In the genomic region with DNA sequence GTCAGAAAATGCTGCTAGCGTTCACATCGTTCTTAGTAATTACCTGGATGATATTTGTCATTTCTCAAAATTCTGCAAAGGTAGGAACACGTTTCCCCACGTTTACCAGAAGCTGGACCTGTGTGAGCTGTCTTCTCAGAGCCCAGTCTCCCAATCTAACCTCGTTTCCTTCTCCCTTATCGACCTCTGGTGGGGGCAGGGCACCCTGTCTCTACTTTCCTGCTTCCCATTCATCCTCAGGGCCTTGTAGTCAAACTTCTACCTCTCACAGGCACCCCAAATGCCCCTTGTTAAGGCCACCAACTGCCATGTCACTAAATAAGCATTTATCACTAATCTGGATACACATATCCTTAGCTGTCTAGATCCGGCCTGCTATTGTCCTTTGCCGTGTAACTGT, we compare ENCODE assay signal across 29 mouse cellular contexts.
DNase-seq lines count a peak whose midpoint lies in the region; ATAC-seq and TF ChIP-seq lines count a peak whose summit lies in the region.
"Had no signal": no experiment of that assay in that cellular context is flagged by ENCODE, and none has a peak within 500 bp of the region (broad histone marks: within the 10 kb centered on the region; RNA-seq: fewer than 3 reads in every experiment).

No protein-coding gene starts in this region.

- H3K4me3 ChIP-seq in heart, embryonic 11.5 days (ENCODE audit: low read depth, low read length): no peak overlapping the region
- H3K4me3 ChIP-seq in liver, embryonic 15.5 days (replicated peaks): no peak overlapping the region
- H3K4me3 ChIP-seq in liver, embryonic 12.5 days: no peak overlapping the region
- no peak overlapping the region for H3K4me3 ChIP-seq in bone marrow, adult 2 months (replicated peaks; ENCODE audit: control insufficient read depth, low read depth, low read length)
- no peak overlapping the region for H3K4me3 ChIP-seq in small intestine, adult 2 months (ENCODE audit: low read depth, low read length)
- H3K4me3 ChIP-seq: embryonic facial prominence, embryonic 10.5 days; embryonic facial prominence, embryonic 13.5 days; erythroblast, embryonic 14.5 days; forebrain, embryonic 12.5 days; forebrain, embryonic 15.5 days; heart, embryonic 12.5 days; heart, embryonic 15.5 days; hindbrain, embryonic 10.5 days; hindbrain, embryonic 13.5 days had no signal

- 65% methylated on average over 8 of the region's 8 CpGs for WGBS in heart, embryonic 11.5 days (ENCODE audit: insufficient replicate concordance)
- 48% methylated on average over 8 of the region's 8 CpGs for WGBS in liver, embryonic 15.5 days (ENCODE audit: insufficient replicate concordance)
- 48% methylated on average over 8 of the region's 8 CpGs for WGBS in liver, embryonic 12.5 days (ENCODE audit: insufficient replicate concordance)
- 49% methylated on average over 8 of the region's 8 CpGs for WGBS in bone marrow, adult 2 months
- WGBS in small intestine, adult 2 months: 50% methylated on average over 8 of the region's 8 CpGs

- no peak overlapping the region for H3K9ac ChIP-seq in heart, embryonic 11.5 days (ENCODE audit: low read depth, low read length)
- H3K9ac ChIP-seq in liver, embryonic 15.5 days: no peak overlapping the region
- H3K9ac ChIP-seq in liver, embryonic 12.5 days: no peak overlapping the region
- H3K9ac ChIP-seq: embryonic facial prominence, embryonic 13.5 days; forebrain, embryonic 12.5 days; forebrain, embryonic 15.5 days; heart, embryonic 12.5 days; heart, embryonic 15.5 days; hindbrain, embryonic 13.5 days had no signal

- TF ChIP-seq CTCF in bone marrow, adult 2 months (IDR thresholded peaks at IDR 0.05; ENCODE audit: control insufficient read depth, insufficient read depth, low read length): no peak
- TF ChIP-seq CTCF in small intestine, adult 2 months (IDR thresholded peaks at IDR 0.05; ENCODE audit: extremely low read depth, insufficient read length, insufficient replicate concordance, low read depth, low read length): no peak

- no peak for ATAC-seq in heart, embryonic 11.5 days (replicated peaks; ENCODE audit: insufficient number of reproducible peaks, low FRiP score, low TSS enrichment)
- no peak for ATAC-seq in liver, embryonic 15.5 days (ENCODE audit: insufficient read depth)
- no peak for ATAC-seq in liver, embryonic 12.5 days
- ATAC-seq: forebrain, embryonic 15.5 days; hindbrain, embryonic 16.5 days had no signal

- H3K4me1 ChIP-seq in heart, embryonic 11.5 days (ENCODE audit: control insufficient read depth, insufficient read depth, low read length): no peaks in the 10 kb centered on the region
- H3K4me1 ChIP-seq in liver, embryonic 15.5 days (replicated peaks): no peaks in the 10 kb centered on the region
- no peaks in the 10 kb centered on the region for H3K4me1 ChIP-seq in liver, embryonic 12.5 days
- no peaks in the 10 kb centered on the region; the same call in 1 of the 2 replicates for H3K4me1 ChIP-seq in bone marrow, adult 2 months (ENCODE audit: control insufficient read depth, insufficient read depth, low read length)
- no peaks in the 10 kb centered on the region for H3K4me1 ChIP-seq in small intestine, adult 2 months (ENCODE audit: control insufficient read depth, insufficient read depth, insufficient read length, low read length)
- H3K4me1 ChIP-seq: embryonic facial prominence, embryonic 10.5 days; forebrain, embryonic 12.5 days; forebrain, embryonic 15.5 days; heart, embryonic 12.5 days; heart, embryonic 15.5 days; hindbrain, embryonic 10.5 days; hindbrain, embryonic 13.5 days had no signal

- no peak overlapping the region for H3K4me2 ChIP-seq in heart, embryonic 11.5 days
- H3K4me2 ChIP-seq in liver, embryonic 15.5 days: no peak overlapping the region
- H3K4me2 ChIP-seq in liver, embryonic 12.5 days: no peak overlapping the region
- H3K4me2 ChIP-seq: embryonic facial prominence, embryonic 13.5 days; forebrain, embryonic 12.5 days; forebrain, embryonic 15.5 days; heart, embryonic 12.5 days; heart, embryonic 15.5 days; hindbrain, embryonic 13.5 days had no signal

- no peak for TF ChIP-seq POLR2A in bone marrow, adult 2 months (IDR thresholded peaks at IDR 0.05; ENCODE audit: borderline replicate concordance, control insufficient read depth, low read depth, low read length)
- TF ChIP-seq POLR2A in small intestine, adult 2 months (IDR thresholded peaks at IDR 0.05; ENCODE audit: low read depth, low read length): no peak

- H3K27ac ChIP-seq in heart, embryonic 11.5 days (ENCODE audit: low read depth, low read length): no peak overlapping the region
- 0 out of 2 replicates have a peak overlapping the region, but pooled peaks have one; percentile 33 for H3K27ac ChIP-seq in liver, embryonic 15.5 days (replicated peaks)
- no peak overlapping the region for H3K27ac ChIP-seq in liver, embryonic 12.5 days
- peak overlapping the region; percentile 64 for H3K27ac ChIP-seq in bone marrow, adult 2 months (ENCODE audit: control insufficient read depth, insufficient read depth, low read depth, low read length, poor library complexity)
- peak overlapping the region; percentile 22; the same call in 1 of the 2 replicates for H3K27ac ChIP-seq in small intestine, adult 2 months (ENCODE audit: insufficient read depth, low read depth, low read length)
- H3K27ac ChIP-seq: embryonic facial prominence, embryonic 10.5 days; embryonic facial prominence, embryonic 13.5 days; forebrain, embryonic 12.5 days; forebrain, embryonic 15.5 days; heart, embryonic 15.5 days; hindbrain, embryonic 10.5 days; hindbrain, embryonic 13.5 days had no signal

- H3K36me3 ChIP-seq in heart, embryonic 11.5 days (ENCODE audit: control insufficient read depth, insufficient read depth, low read length): no peaks in the 10 kb centered on the region
- no peaks in the 10 kb centered on the region for H3K36me3 ChIP-seq in liver, embryonic 15.5 days (replicated peaks)
- H3K36me3 ChIP-seq in liver, embryonic 12.5 days: no peaks in the 10 kb centered on the region
- H3K36me3 ChIP-seq in small intestine, adult 2 months (ENCODE audit: control insufficient read depth, insufficient read depth, low read length): no peaks in the 10 kb centered on the region
- H3K36me3 ChIP-seq: embryonic facial prominence, embryonic 10.5 days; embryonic facial prominence, embryonic 13.5 days; forebrain, embryonic 12.5 days; forebrain, embryonic 15.5 days; heart, embryonic 12.5 days; heart, embryonic 15.5 days; hindbrain, embryonic 10.5 days; hindbrain, embryonic 13.5 days had no signal

- H3K27me3 ChIP-seq in heart, embryonic 11.5 days (ENCODE audit: control insufficient read depth, insufficient read depth, low read length): no peaks in the 10 kb centered on the region
- H3K27me3 ChIP-seq in liver, embryonic 15.5 days: peaks cover 5% of the 10 kb centered on the region; the same call in 1 of the 2 replicates
- 0 out of 2 replicates have a peak, but pooled peaks cover 5% of the 10 kb centered on the region for H3K27me3 ChIP-seq in liver, embryonic 12.5 days (replicated peaks)
- H3K27me3 ChIP-seq in small intestine, adult 2 months (ENCODE audit: control insufficient read depth, insufficient read depth, low read length): no peaks in the 10 kb centered on the region
- H3K27me3 ChIP-seq: forebrain, embryonic 12.5 days; forebrain, embryonic 15.5 days; heart, embryonic 12.5 days; heart, embryonic 15.5 days; hindbrain, embryonic 13.5 days had no signal

- peak; percentile 48 for DNase-seq in heart, adult 11 months
- no peak for DNase-seq in adrenal gland, postnatal 14 days
- no peak for DNase-seq in gastrocnemius, adult 8-10 months (ENCODE audit: low spot score in 2 of 2)
- DNase-seq: adrenal gland, adult 2 months; adrenal gland, postnatal 25 days; cerebellum, adult 11 months; cerebellum, adult 2 months; cerebellum, adult 9-11 months; cerebellum, postnatal 36 days; embryo, embryonic 11 days; gastrocnemius, postnatal 10 days; gastrocnemius, postnatal 36 days; heart, postnatal 10 days; heart, postnatal 36 days had no signal

- no peaks in the 10 kb centered on the region for H3K9me3 ChIP-seq in heart, embryonic 11.5 days (replicated peaks; ENCODE audit: control insufficient read depth, low read length)
- no peaks in the 10 kb centered on the region for H3K9me3 ChIP-seq in liver, embryonic 15.5 days (replicated peaks)
- no peaks in the 10 kb centered on the region for H3K9me3 ChIP-seq in liver, embryonic 12.5 days (replicated peaks)
- H3K9me3 ChIP-seq: embryonic facial prominence, embryonic 10.5 days; embryonic facial prominence, embryonic 13.5 days; forebrain, embryonic 12.5 days; forebrain, embryonic 15.5 days; heart, embryonic 12.5 days; heart, embryonic 15.5 days; hindbrain, embryonic 10.5 days; hindbrain, embryonic 13.5 days had no signal

Comparison
In these comparisons a context has a peak if more than half of its experiments do, and no peak if none do; other contexts are left out.
1. H3K27ac ChIP-seq: peak in liver, embryonic 15.5 days (single experiment), bone marrow, adult 2 months (single experiment) and small intestine, adult 2 months (single experiment); none in heart, embryonic 11.5 days (single experiment) and liver, embryonic 12.5 days (single experiment).